Mouse (Mus musculus): ENCODE measurements around the gene Gm38655.

DNA sequence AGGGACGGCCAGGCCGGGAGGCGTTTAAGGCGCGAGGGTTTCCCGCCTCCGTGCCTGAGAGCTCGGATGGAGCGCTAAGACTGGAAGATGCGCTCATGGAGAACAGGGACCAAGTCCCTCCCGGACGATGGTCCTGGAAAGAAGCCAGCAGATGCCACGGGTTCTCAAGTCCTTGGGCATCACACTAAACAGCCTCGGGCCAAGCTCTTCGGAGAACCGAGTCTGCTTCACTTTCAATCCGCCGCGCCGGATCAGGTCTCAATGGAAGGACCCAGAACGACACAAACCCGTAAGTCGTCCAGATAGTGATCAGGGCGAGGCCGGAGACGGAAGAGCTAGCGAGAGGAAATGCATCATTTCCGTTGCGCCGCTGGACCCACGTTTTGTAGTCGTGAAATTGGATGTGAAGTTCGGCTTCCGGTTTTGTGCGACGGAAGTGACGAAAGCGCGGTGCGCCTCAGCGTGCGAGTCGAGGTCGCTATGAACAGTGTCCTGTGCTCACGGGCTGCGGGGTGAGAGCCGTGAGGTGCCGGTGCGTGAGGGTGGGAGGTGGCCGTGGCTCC lies 8.9 kb upstream of the Gm38655 start, which contains the start of gene BC003965:
- no peak for TF ChIP-seq CTCF (IDR thresholded peaks at IDR 0.05; ENCODE audit: extremely low read depth, insufficient read length, insufficient replicate concordance, low read depth, low read length)
- TF ChIP-seq POLR2A (IDR thresholded peaks at IDR 0.05; ENCODE audit: low read depth, low read length), result peak; percentile 59; the same call in 1 of the 2 replicates
